Mouse (Mus musculus) liver, embryonic 13.5 days (tissue): Measurements from ENCODE around the gene 1700012A03Rik. TPM values are rescaled to one million over a fixed set of nuclear protein-coding genes. Genes with fewer than 3 reads are reported as not detected.

Source experiments
- ATAC-seq: fragments of 200-750 bp; cut with Nextera tagmentation; 2 replicates; pipeline ENCODE4 v1.8.0; 2017; ENCODE audit warnings: low read depth, mild to moderate bottlenecking, moderate number of reproducible peaks, moderate library complexity
- DNase-seq: peaks from one replicate; pipeline ENCODE4 v3.0.0; 2022
- H3K27ac ChIP-seq: fragments of 300-500 bp; sonication (generic); 2 replicates; pipeline ENCODE4 v1.5.1; 2015; ENCODE audit warnings: moderate library complexity, mild to moderate bottlenecking, inconsistent platforms
- H3K27me3 ChIP-seq: fragments of 300-500 bp; sonication (generic); 2 replicates; pipeline ENCODE4 v1.6.1; 2015; ENCODE audit warnings: mild to moderate bottlenecking, inconsistent platforms
- H3K36me3 ChIP-seq: fragments of 300-500 bp; sonication (generic); 2 replicates; pipeline ENCODE4 v1.6.1; 2015; ENCODE audit warnings: mild to moderate bottlenecking, inconsistent platforms
- H3K4me1 ChIP-seq: fragments of 300-500 bp; sonication (generic); replicated peaks from 2 replicates; pipeline ENCODE4 v1.6.1; 2015; ENCODE audit warnings: inconsistent platforms
- H3K4me2 ChIP-seq: fragments of 300-500 bp; sonication (generic); 2 replicates; pipeline ENCODE4 v1.6.1; 2015; ENCODE audit warnings: inconsistent platforms, mild to moderate bottlenecking, moderate library complexity
- H3K4me3 ChIP-seq: fragments of 300-500 bp; sonication (generic); replicated peaks from 2 replicates; pipeline ENCODE4 v1.5.1; 2015; ENCODE audit warnings: mild to moderate bottlenecking, inconsistent platforms
- H3K9ac ChIP-seq: fragments of 300-500 bp; sonication (generic); 2 replicates; pipeline ENCODE4 v1.6.1; 2015; ENCODE audit warnings: mild to moderate bottlenecking, inconsistent platforms
- H3K9me3 ChIP-seq: fragments of 300-500 bp; sonication (generic); replicated peaks from 2 replicates; pipeline ENCODE4 v1.6.1; 2016; ENCODE audit warnings: inconsistent platforms
- WGBS: fragments of 180-500 bp; shearing (Covaris S2); methylation state at CpG from one replicate; pipeline ENCODE4 v1.1.7; 2015; ENCODE audit not compliant: insufficient replicate concordance; 5-methylcytosine and 5-hydroxymethylcytosine counted together
- polyA plus RNA-seq: library from polyadenylated mRNA; unstranded; fragments of >200 nt; fragmentation: Nextera tagmentation; extraction: Ambion mirVana; gene quantifications from 2 replicates; pipeline ENCODE4 v1.2.1, GENCODE M21; 2015

The 1700012A03Rik gene
- polyA plus RNA-seq = not detected in 2 replicates

DNA sequence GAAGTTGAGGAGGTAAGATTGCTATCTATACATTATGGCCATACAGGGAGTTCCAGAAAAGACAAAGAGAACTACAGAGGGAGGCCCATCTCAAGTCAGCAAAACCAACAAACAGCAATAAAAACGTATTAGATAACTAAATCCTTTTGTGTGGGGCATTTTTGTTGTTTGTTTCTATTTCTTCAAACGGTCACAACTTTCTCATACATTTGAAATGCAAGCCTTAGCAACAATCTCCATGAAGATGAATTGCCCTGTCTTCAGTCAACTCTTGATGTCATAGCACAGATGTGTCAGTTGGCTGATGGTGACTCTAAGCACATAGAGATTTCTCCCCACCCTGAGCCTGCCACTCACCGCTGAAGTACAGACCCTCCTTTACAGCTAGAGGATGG lies at the start of gene 1700012A03Rik:
Gene 1700012A03Rik (plus strand): TSS at position 296 of the 395 bp plus-strand sequence.
- Histone ChIP-seq H3K27me3 (no peaks in the 10 kb centered on the region), H3K36me3 (no peaks in the 10 kb centered on the region), H3K9ac (no peak within 1 kb of the TSS), H3K27ac (no peak within 1 kb of the TSS), H3K4me2 (no peak within 1 kb of the TSS), H3K4me3 (no peak within 1 kb of the TSS), H3K9me3 (no peaks in the 10 kb centered on the region), H3K4me1 (no peaks in the 10 kb centered on the region)
- ATAC-seq (no peak), DNase-seq (no peak)
- WGBS = 59% methylated on average over 3 of the region's 3 CpGs

DNA sequence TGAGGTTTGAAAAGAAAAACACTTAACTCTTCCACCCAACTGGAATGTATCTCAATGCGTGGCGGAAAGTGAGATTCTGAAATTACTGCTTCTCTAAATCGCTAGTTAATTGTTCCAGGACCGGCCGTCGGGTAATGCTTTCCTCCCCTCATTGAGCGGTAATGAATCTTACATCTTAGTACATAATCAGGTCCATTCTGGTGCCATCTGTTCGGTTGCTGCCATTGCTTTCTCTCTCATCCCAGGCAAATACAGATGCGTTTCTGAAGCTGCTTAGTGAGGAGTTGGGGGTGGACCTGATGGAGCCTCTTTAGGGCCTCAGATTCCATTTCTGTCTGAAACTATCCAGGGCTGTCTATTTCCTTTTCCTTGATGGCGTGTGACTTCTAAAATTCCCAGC lies 45.8 kb upstream of the 1700012A03Rik start:
- H3K4me3 ChIP-seq = no peak overlapping the region
- no peak overlapping the region for H3K27ac ChIP-seq
- H3K9ac ChIP-seq = no peak overlapping the region
- no peaks in the 10 kb centered on the region for H3K36me3 ChIP-seq
- ATAC-seq (no peak), DNase-seq (no peak)
- H3K27me3 ChIP-seq = no peaks in the 10 kb centered on the region
- H3K4me1 ChIP-seq = no peaks in the 10 kb centered on the region
- no peak overlapping the region for H3K4me2 ChIP-seq
- WGBS = 77% methylated on average over 10 of the region's 10 CpGs
- H3K9me3 ChIP-seq = no peaks in the 10 kb centered on the region

DNA sequence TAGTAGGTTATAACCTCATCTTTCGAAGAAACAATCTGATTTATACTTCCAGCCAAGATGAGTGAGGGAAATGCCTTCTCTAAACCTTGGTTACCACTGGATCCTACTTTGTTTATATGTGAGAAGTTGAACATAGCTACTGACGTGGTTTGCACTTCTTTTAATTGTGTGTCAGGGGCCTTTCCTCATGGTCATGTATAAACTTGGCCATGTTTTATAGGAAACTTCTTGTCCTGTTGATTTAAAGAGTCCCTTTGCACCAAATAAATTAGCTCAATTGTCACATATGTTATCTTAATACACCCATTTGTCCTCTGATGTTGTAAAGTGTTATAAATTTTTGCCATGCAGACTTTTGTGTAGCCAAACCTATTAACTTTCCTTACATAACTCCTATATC lies 44.1 kb upstream of the 1700012A03Rik start:
- H3K9me3 ChIP-seq = no peaks in the 10 kb centered on the region
- ATAC-seq (no peak), DNase-seq (no peak)
- H3K4me1 ChIP-seq = no peaks in the 10 kb centered on the region
- WGBS = 39% methylated on average over 2 of the region's 2 CpGs
- H3K27me3 ChIP-seq = no peaks in the 10 kb centered on the region
- H3K9ac ChIP-seq = no peak overlapping the region
- H3K4me2 ChIP-seq = no peak overlapping the region
- no peak overlapping the region for H3K27ac ChIP-seq
- H3K4me3 ChIP-seq = no peak overlapping the region
- no peaks in the 10 kb centered on the region for H3K36me3 ChIP-seq

- H3K4me2 ChIP-seq = no peak overlapping the region
- no peaks in the 10 kb centered on the region for H3K36me3 ChIP-seq
- no peak overlapping the region for H3K4me3 ChIP-seq
- no peaks in the 10 kb centered on the region for H3K27me3 ChIP-seq
- H3K27ac ChIP-seq = no peak overlapping the region
- no peaks in the 10 kb centered on the region for H3K9me3 ChIP-seq
- H3K9ac ChIP-seq = no peak overlapping the region
- ATAC-seq (no peak), DNase-seq (no peak)
- H3K4me1 ChIP-seq = no peaks in the 10 kb centered on the region
- WGBS = 57% methylated on average over 6 of the region's 6 CpGs
Measured at GRCm38 (mm10) chr6:32006382-32006781, 43.7 kb upstream of the 1700012A03Rik start.

GRCm38 (mm10) chr6:32007336-32007735 lies 42.7 kb upstream of the 1700012A03Rik start:
- H3K36me3 ChIP-seq = no peaks in the 10 kb centered on the region
- ATAC-seq = no peak
- H3K27ac ChIP-seq = no peak overlapping the region
- no peak overlapping the region for H3K9ac ChIP-seq
- no peak overlapping the region for H3K4me2 ChIP-seq
- no peaks in the 10 kb centered on the region for H3K9me3 ChIP-seq
- no peaks in the 10 kb centered on the region for H3K27me3 ChIP-seq
- no peaks in the 10 kb centered on the region for H3K4me1 ChIP-seq
- WGBS = 66% methylated on average over 3 of the region's 3 CpGs
- H3K4me3 ChIP-seq = no peak overlapping the region
- no peak for DNase-seq

DNA sequence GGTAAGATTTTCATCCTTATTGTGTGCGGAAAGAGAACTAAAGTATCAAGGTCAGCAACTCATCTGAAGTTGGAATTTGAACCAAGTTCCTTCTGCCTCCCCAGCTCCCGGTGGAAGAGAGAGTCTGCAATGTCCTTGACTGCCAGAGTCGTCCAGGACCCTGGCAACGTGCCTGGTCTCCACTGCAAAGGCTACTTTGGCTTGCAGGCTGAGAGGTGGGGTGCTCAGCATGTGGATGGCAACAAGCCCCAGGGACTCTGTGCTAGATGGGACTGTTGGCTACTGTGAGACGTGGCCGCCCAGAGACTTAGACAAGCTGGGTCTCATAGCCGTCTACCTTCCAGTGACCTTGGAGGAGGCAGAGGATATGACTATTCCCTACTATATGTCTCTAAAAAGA lies 33.2 kb upstream of the 1700012A03Rik start:
- ATAC-seq (no peak), DNase-seq (no peak)
- Histone ChIP-seq H3K27me3 (no peaks in the 10 kb centered on the region), H3K4me2 (no peak overlapping the region), H3K9ac (no peak overlapping the region), H3K27ac (no peak overlapping the region), H3K4me1 (no peaks in the 10 kb centered on the region), H3K9me3 (no peaks in the 10 kb centered on the region), H3K36me3 (no peaks in the 10 kb centered on the region), H3K4me3 (no peak overlapping the region)
- WGBS = 66% methylated on average over 7 of the region's 7 CpGs

DNA sequence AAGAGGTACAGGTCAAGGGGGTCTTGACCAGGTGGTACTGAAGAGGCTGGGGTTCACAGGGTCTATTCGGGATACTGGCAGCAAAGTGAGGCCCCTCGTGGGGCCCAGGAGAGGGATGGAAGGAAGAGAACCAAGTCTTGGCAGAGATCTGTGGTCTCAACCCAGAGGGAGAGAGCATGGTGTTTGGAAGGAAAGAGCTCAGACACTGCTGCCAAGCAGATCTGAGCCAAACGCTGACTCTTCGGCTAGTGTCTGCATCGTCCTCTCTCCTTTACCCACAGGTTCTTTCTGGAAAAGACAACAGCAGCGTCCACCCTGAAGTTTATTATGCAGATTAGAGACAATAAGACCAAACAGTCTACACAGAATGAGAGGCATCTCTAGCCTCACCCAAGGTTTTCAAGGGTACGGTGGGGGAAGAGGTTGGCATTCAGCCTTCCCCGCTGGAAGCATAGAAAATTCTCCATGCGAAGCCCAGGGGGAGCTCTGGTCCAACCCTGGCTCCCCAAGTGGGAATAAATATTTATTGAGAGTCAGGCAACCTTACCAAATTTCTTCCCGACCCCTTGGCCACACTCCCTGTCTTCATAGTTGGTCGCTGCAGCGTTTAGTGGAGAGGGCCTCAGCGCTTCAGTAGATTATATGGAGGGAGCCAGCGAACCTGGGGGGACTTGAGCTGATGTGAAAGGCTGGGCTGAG lies 32.5 kb upstream of the 1700012A03Rik start:
- no peak for ATAC-seq
- H3K27ac ChIP-seq = no peak overlapping the region
- no peaks in the 10 kb centered on the region for H3K36me3 ChIP-seq
- no peaks in the 10 kb centered on the region for H3K27me3 ChIP-seq
- DNase-seq = no peak
- H3K9ac ChIP-seq = no peak overlapping the region
- no peak overlapping the region for H3K4me2 ChIP-seq
- H3K4me3 ChIP-seq = no peak overlapping the region
- no peaks in the 10 kb centered on the region for H3K9me3 ChIP-seq
- H3K4me1 ChIP-seq = no peaks in the 10 kb centered on the region
- 68% methylated on average over 14 of the region's 14 CpGs for WGBS

- no peak overlapping the region for H3K9ac ChIP-seq
- H3K9me3 ChIP-seq = no peaks in the 10 kb centered on the region
- H3K27ac ChIP-seq = no peak overlapping the region
- no peaks in the 10 kb centered on the region for H3K4me1 ChIP-seq
- no peaks in the 10 kb centered on the region for H3K36me3 ChIP-seq
- no peaks in the 10 kb centered on the region for H3K27me3 ChIP-seq
- WGBS = 57% methylated on average over 5 of the region's 5 CpGs
- no peak overlapping the region for H3K4me3 ChIP-seq
- ATAC-seq = no peak
- no peak for DNase-seq
- no peak overlapping the region for H3K4me2 ChIP-seq
Measured at GRCm38 (mm10) chr6:32018105-32018446, 32.0 kb upstream of the 1700012A03Rik start.

DNA sequence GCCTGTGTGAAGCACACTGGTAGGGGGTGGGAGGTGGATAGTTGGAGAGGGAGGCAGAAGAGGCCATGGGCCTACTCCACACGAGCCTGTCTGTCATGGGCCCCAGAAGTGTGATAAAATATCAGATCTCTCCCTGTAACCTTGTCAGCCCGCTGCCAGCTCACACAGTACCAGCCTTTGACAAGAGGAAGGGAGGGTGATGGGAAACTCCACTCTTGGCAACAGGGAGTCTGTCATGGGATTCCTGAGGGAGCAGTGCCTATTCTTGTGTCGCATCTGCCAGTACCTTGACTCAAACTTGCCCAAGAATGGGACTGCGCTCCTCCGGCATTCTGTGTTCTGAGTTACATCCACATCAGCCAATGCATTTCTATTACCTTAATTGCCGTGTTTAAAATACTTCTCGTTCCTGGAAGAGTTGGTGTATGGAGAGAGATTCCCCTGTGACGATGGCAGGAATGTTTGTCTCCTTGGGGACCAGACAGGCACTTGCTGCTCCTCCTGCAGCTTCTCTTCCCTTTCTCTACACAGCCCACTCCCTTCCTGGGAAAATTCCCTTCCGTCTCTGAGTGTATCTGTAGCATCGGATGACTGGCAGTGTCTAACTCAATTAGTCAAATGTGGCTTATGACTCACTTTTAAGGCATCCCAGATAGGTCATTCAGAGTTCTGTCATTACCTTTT lies 28.1 kb upstream of the 1700012A03Rik start:
- no peak overlapping the region for H3K27ac ChIP-seq
- H3K4me1 ChIP-seq = no peaks in the 10 kb centered on the region
- ATAC-seq (no peak), DNase-seq (no peak)
- WGBS = 53% methylated on average over 10 of the region's 10 CpGs
- no peak overlapping the region for H3K4me2 ChIP-seq
- no peaks in the 10 kb centered on the region for H3K27me3 ChIP-seq
- H3K9ac ChIP-seq = no peak overlapping the region
- H3K36me3 ChIP-seq = no peaks in the 10 kb centered on the region
- no peaks in the 10 kb centered on the region for H3K9me3 ChIP-seq
- no peak overlapping the region for H3K4me3 ChIP-seq

- ATAC-seq (no peak), DNase-seq (no peak)
- no peak overlapping the region for H3K27ac ChIP-seq
- no peak overlapping the region for H3K4me2 ChIP-seq
- WGBS = 48% methylated on average over 1 of the region's 1 CpGs
- H3K9ac ChIP-seq = no peak overlapping the region
- H3K4me3 ChIP-seq = no peak overlapping the region
- no peaks in the 10 kb centered on the region for H3K9me3 ChIP-seq
- H3K27me3 ChIP-seq = no peaks in the 10 kb centered on the region
- no peaks in the 10 kb centered on the region for H3K36me3 ChIP-seq
- no peaks in the 10 kb centered on the region for H3K4me1 ChIP-seq
Measured at GRCm38 (mm10) chr6:32022537-32022869, 27.5 kb upstream of the 1700012A03Rik start.

DNA sequence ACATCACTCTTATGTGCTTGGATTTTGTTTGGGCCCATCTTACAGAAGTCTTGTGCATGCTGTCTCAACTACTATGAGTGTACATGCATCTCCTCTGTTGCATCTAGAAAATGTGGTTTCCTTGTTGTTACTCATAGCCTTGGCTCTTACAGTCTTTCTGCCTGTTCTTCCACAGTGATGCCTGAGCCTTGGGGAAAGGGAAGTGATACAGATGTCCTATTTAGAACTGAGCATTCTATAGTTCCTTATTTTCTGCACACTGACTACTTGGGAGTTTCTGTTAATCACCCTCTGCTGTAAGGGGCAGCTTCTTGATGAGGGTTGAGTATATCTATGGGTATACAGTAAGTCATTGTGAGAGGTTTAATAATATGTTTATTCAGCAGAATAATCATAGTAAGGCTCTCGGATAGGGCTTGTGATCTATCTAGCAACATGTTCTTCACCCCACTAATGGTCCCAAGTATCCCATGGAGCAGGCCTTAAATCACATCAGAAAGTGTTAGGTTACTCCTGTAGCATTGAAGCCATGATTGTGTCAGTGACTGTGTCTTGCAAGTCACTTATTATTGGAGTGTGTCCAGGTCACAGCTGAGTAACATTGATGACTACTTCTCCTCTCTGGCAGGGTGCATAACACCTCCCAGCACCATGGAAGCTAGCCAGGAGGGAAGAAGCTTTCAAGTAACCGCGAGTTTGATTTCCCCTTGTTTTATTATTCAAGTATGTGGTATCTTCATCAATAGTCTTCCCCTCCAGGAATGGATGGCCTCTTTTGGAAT lies 21.6 kb upstream of the 1700012A03Rik start:
- ATAC-seq (no peak), DNase-seq (no peak)
- Histone ChIP-seq H3K9ac (no peak overlapping the region), H3K9me3 (no peaks in the 10 kb centered on the region), H3K27ac (no peak overlapping the region), H3K4me2 (no peak overlapping the region), H3K4me3 (no peak overlapping the region), H3K4me1 (no peaks in the 10 kb centered on the region), H3K27me3 (no peaks in the 10 kb centered on the region), H3K36me3 (no peaks in the 10 kb centered on the region)
- 62% methylated on average over 3 of the region's 3 CpGs for WGBS
